Mouse (Mus musculus) intestine, embryonic 16.5 days (tissue): Measurements from ENCODE around the gene Tsc22d2. TPM values are rescaled to one million over a fixed set of nuclear protein-coding genes. Genes with fewer than 3 reads are reported as not detected.

Experiments
- ATAC-seq: fragments of 200-750 bp; cut with Nextera tagmentation; 2 replicates; pipeline ENCODE4 v1.8.0; 2017; ENCODE audit warnings: moderate TSS enrichment, moderate library complexity
- H3K27ac ChIP-seq: fragments of 300-500 bp; sonication (generic); 2 replicates; pipeline ENCODE4 v1.5.1; 2014; ENCODE audit warnings: mild to moderate bottlenecking, low read length
- H3K27me3 ChIP-seq: fragments of 300-500 bp; sonication (generic); replicated peaks from 2 replicates; pipeline ENCODE4 v1.6.1; 2014; ENCODE audit warnings: low read length, control low read depth, mixed read lengths; ENCODE audit not compliant: control insufficient read depth, insufficient read depth
- H3K36me3 ChIP-seq: fragments of 300-500 bp; sonication (generic); 2 replicates; pipeline ENCODE4 v1.6.1; 2014; ENCODE audit warnings: low read length, control low read depth; ENCODE audit not compliant: control insufficient read depth, insufficient read depth
- H3K4me1 ChIP-seq: fragments of 300-500 bp; sonication (generic); 2 replicates; pipeline ENCODE4 v1.6.1; 2014; ENCODE audit warnings: low read length, control low read depth, mixed read lengths; ENCODE audit not compliant: control insufficient read depth, insufficient read depth
- H3K4me2 ChIP-seq: fragments of 300-500 bp; sonication (generic); 2 replicates; pipeline ENCODE4 v1.6.1; 2014; ENCODE audit warnings: low read depth, low read length, control low read depth
- H3K4me3 ChIP-seq: fragments of 300-500 bp; sonication (generic); 2 replicates; pipeline ENCODE4 v1.5.1; 2014; ENCODE audit warnings: mild to moderate bottlenecking, low read length
- H3K9ac ChIP-seq: fragments of 300-500 bp; sonication (generic); 2 replicates; pipeline ENCODE4 v1.6.1; 2014; ENCODE audit warnings: low read depth, low read length
- H3K9me3 ChIP-seq: fragments of 300-500 bp; sonication (generic); 2 replicates; pipeline ENCODE4 v1.6.1; 2016; ENCODE audit warnings: low read length, control low read depth; ENCODE audit not compliant: control insufficient read depth
- WGBS: fragments of 180-500 bp; shearing (Covaris S2); extraction: QIAGEN DNeasy Blood & Tissue Kit; methylation state at CpG from one replicate; pipeline ENCODE4 v1.1.7; 2014; 5-methylcytosine and 5-hydroxymethylcytosine counted together
- polyA plus RNA-seq: library from polyadenylated mRNA; unstranded; fragments of >200 nt; fragmentation: Nextera tagmentation; extraction: Ambion mirVana; gene quantifications from 2 replicates; pipeline ENCODE4 v1.2.1, GENCODE M21; 2015

Gene Tsc22d2
- polyA plus RNA-seq, 1 experiment from 2014 or later, result 5.0 TPM

DNA sequence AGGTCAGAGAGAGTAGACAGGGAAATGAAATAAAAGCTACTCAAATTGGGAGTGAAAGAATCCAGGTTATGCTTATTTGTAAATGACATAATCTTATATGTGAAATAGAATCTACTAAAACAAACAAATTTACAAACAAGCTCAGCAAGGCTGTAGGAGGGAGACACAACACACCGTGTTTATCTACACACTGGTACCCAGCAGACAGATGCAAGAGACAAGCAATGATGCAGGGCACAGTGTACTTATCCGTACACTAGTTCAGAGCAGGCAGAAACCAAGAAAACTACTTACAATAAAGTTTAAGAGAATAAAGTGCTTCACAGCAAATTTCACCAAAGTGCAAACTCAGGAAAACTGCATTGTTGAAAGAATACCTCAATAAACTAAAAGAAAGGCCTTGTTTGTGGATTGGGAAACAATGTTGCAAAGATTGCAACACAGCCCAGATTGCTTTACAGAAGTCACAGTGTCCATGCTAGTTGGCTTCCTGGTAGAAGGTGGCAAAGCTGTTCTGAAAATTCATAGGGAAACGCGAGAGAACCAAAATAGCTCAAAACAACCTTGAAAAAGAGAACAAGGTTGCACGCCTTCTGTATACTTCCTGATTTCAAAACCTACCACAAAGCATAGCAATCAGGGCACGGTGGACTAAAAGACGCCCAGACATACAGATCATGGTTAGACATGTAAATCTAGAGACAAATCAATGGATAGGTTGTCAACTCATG, 93.7 kb downstream of the Tsc22d2 start:
- no peaks in the 10 kb centered on the region for H3K27me3 ChIP-seq
- H3K9me3 ChIP-seq, result no peaks in the 10 kb centered on the region
- no peak overlapping the region for H3K4me3 ChIP-seq
- no peak overlapping the region for H3K27ac ChIP-seq
- H3K4me1 ChIP-seq, result no peaks in the 10 kb centered on the region
- no peak overlapping the region for H3K4me2 ChIP-seq
- no peak for ATAC-seq
- H3K36me3 ChIP-seq, result no peaks in the 10 kb centered on the region
- WGBS, result 78% methylated on average over 7 of the region's 7 CpGs
- H3K9ac ChIP-seq, result no peak overlapping the region

DNA sequence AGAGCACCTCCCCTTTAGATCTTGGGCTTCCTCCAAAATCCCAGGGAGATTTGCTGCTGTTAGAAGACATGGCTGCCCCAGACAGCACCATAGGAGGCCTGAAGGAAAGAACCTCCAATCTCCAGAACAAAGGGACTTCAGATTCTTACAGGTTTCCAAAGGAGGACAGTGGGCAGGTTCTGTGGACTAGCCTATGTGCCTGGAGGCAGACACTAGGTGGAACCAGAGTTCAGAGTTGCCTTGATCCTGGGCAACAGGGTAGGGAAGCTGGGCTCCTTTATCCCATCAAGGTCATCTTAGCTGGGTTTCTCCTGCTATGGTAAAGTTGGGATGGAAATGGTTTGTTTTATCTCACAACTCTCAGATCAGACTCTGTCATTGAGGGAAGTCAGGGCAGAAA, 97.1 kb downstream of the Tsc22d2 start:
- H3K4me2 ChIP-seq, result no peak overlapping the region
- H3K27ac ChIP-seq, result no peak overlapping the region
- no peaks in the 10 kb centered on the region for H3K36me3 ChIP-seq
- no peak; the same call in 1 of the 2 replicates for ATAC-seq
- no peaks in the 10 kb centered on the region for H3K9me3 ChIP-seq
- H3K9ac ChIP-seq, result no peak overlapping the region
- no peaks in the 10 kb centered on the region for H3K4me1 ChIP-seq
- H3K4me3 ChIP-seq, result no peak overlapping the region
- no peaks in the 10 kb centered on the region for H3K27me3 ChIP-seq

DNA sequence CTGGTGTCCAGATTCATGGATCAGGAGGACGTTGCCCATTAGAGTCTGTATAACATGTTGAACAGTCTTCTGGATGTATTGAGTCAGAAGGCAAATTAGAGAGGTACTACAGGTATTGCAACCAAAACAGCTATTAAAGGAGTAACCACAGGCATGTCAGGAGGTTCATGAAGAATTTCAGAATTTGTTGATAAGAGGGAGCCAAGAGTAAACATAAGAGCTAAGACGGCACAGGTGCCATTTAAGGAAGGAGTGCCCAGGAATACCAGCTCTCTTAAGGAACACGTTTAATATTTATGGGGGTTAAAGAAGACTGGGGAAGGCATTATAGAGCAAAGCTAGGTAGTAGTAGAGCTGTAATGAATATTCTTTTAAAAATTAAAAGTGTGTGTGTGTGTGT, 98.2 kb downstream of the Tsc22d2 start:
- H3K4me2 ChIP-seq, result no peak overlapping the region
- no peak for ATAC-seq
- WGBS, result 55% methylated on average over 3 of the region's 3 CpGs

GRCm38 (mm10) chr3:58513483-58513882, 99.0 kb downstream of the Tsc22d2 start:
- Histone ChIP-seq H3K36me3 (no peaks in the 10 kb centered on the region), H3K4me2 (no peak overlapping the region), H3K27ac (no peak overlapping the region), H3K4me3 (no peak overlapping the region), H3K4me1 (no peaks in the 10 kb centered on the region), H3K9ac (no peak overlapping the region), H3K27me3 (no peaks in the 10 kb centered on the region), H3K9me3 (no peaks in the 10 kb centered on the region)
- 83% methylated on average over 4 of the region's 4 CpGs for WGBS
- no peak for ATAC-seq

More for the DNA sequence above, 98.2 kb downstream of the Tsc22d2 start:
- H3K27me3 ChIP-seq, result no peaks in the 10 kb centered on the region
- no peaks in the 10 kb centered on the region for H3K36me3 ChIP-seq
- no peak overlapping the region for H3K9ac ChIP-seq
- H3K9me3 ChIP-seq, result no peaks in the 10 kb centered on the region
- no peak overlapping the region for H3K27ac ChIP-seq
- no peaks in the 10 kb centered on the region for H3K4me1 ChIP-seq
- no peak overlapping the region for H3K4me3 ChIP-seq

- Histone ChIP-seq H3K9ac (no peak overlapping the region), H3K36me3 (no peaks in the 10 kb centered on the region; the same call in 1 of the 2 replicates), H3K4me2 (no peak overlapping the region), H3K4me1 (no peaks in the 10 kb centered on the region), H3K27ac (no peak overlapping the region), H3K4me3 (no peak overlapping the region), H3K27me3 (no peaks in the 10 kb centered on the region), H3K9me3 (no peaks in the 10 kb centered on the region)
- ATAC-seq, result no peak
- 46% methylated on average over 1 of the region's 1 CpGs for WGBS
Observed at GRCm38 (mm10) chr3:58515947-58516601, 101.6 kb downstream of the Tsc22d2 start.

Other genes with a start within 250 kb of the Tsc22d2 start
- gene Eif2a, start 111.1 kb downstream of the Tsc22d2 start, polyA plus RNA-seq, result 47.6 and 49.6 TPM in 2 replicates
- gene Serp1, start 111.2 kb downstream of the Tsc22d2 start, polyA plus RNA-seq, result 198 and 212 TPM in 2 replicates
- gene Selenot, start 161.9 kb downstream of the Tsc22d2 start, polyA plus RNA-seq, result 20.5 and 20.8 TPM in 2 replicates
- gene Erich6, start 222.5 kb downstream of the Tsc22d2 start, polyA plus RNA-seq, result not detected in 2 replicates